9 mouse cellular contexts compared by ENCODE assay signal in genomic region chr9:67260835-67261599, GRCm38 (mm10).
A peak's percentile ranks its signal among the peaks of the same experiment; 100 is the strongest.
DNase-seq lines count a peak whose midpoint lies in the region; ATAC-seq lines count a peak whose summit lies in the region.
"Had no signal": no experiment of that assay in that cellular context is flagged by ENCODE, and none has a peak within 500 bp of the region (broad histone marks: within the 10 kb centered on the region; RNA-seq: fewer than 3 reads in every experiment).

No protein-coding gene starts in this region.

- H3K4me2 ChIP-seq in hindbrain, embryonic 12.5 days (replicated peaks), result no peak overlapping the region
- peak overlapping the region; percentile 34 for H3K4me2 ChIP-seq in heart, embryonic 14.5 days (ENCODE audit: low read length)
- H3K4me2 ChIP-seq in limb, embryonic 12.5 days, result no peak overlapping the region
- no peak overlapping the region for H3K4me2 ChIP-seq in stomach, embryonic 14.5 days (replicated peaks; ENCODE audit: low read depth, low read length)

- H3K9ac ChIP-seq in hindbrain, embryonic 12.5 days, result no peak overlapping the region
- peak overlapping the region; percentile 36; the same call in 1 of the 2 replicates for H3K9ac ChIP-seq in heart, embryonic 14.5 days (ENCODE audit: low read length)
- no peak overlapping the region for H3K9ac ChIP-seq in limb, embryonic 12.5 days (replicated peaks)
- no peak overlapping the region for H3K9ac ChIP-seq in stomach, embryonic 14.5 days (replicated peaks; ENCODE audit: low read depth, low read length)

- H3K4me1 ChIP-seq in hindbrain, embryonic 10.5 days (replicated peaks), result peaks cover 22% of the 10 kb centered on the region
- H3K4me1 ChIP-seq in hindbrain, embryonic 12.5 days, result peaks cover 8% of the 10 kb centered on the region
- H3K4me1 ChIP-seq in heart, embryonic 14.5 days (ENCODE audit: control insufficient read depth in 2 of 2, insufficient read depth in 2 of 2, low read length in 2 of 2), result peaks cover 18 to 40% of the 10 kb centered on the region in 2 experiments
- H3K4me1 ChIP-seq in limb, embryonic 12.5 days (replicated peaks), result peaks cover 24% of the 10 kb centered on the region
- H3K4me1 ChIP-seq in stomach, embryonic 14.5 days (ENCODE audit: control insufficient read depth, insufficient read depth, low read length), result peaks cover 7% of the 10 kb centered on the region; the same call in 1 of the 2 replicates

- DNase-seq in hindbrain, embryonic 10.5 days (ENCODE audit: low spot score), result no peak
- no peak for DNase-seq in ovary, postnatal 10 days (ENCODE audit: low spot score)
- DNase-seq in adipocyte (ENCODE audit: low spot score), result no peak
- no peak for DNase-seq in cerebellum, adult 18-20 months

- H3K27me3 ChIP-seq in hindbrain, embryonic 10.5 days (ENCODE audit: insufficient read depth, poor library complexity, severe bottlenecking), result no peaks in the 10 kb centered on the region
- H3K27me3 ChIP-seq in hindbrain, embryonic 12.5 days, result no peaks in the 10 kb centered on the region
- H3K27me3 ChIP-seq in heart, embryonic 14.5 days (ENCODE audit: control insufficient read depth, insufficient read depth, low read length), result no peaks in the 10 kb centered on the region
- H3K27me3 ChIP-seq in limb, embryonic 12.5 days, result no peaks in the 10 kb centered on the region
- no peaks in the 10 kb centered on the region for H3K27me3 ChIP-seq in stomach, embryonic 14.5 days (ENCODE audit: control insufficient read depth, insufficient read depth, low read length)

- H3K36me3 ChIP-seq in hindbrain, embryonic 10.5 days, result peaks cover 21% of the 10 kb centered on the region
- H3K36me3 ChIP-seq in hindbrain, embryonic 12.5 days, result no peaks in the 10 kb centered on the region
- peaks cover 62% of the 10 kb centered on the region for H3K36me3 ChIP-seq in heart, embryonic 14.5 days (ENCODE audit: control insufficient read depth, insufficient read depth, low read length)
- H3K36me3 ChIP-seq in limb, embryonic 12.5 days, result peaks cover 20% of the 10 kb centered on the region; the same call in 1 of the 2 replicates
- peaks cover 5% of the 10 kb centered on the region; the same call in 1 of the 2 replicates for H3K36me3 ChIP-seq in stomach, embryonic 14.5 days (ENCODE audit: control insufficient read depth, insufficient read depth, low read length)

- H3K27ac ChIP-seq in hindbrain, embryonic 10.5 days, result peak overlapping the region; percentile 68
- H3K27ac ChIP-seq in hindbrain, embryonic 12.5 days, result no peak overlapping the region
- H3K27ac ChIP-seq in heart, embryonic 14.5 days (replicated peaks in 1 of 2; ENCODE audit: control insufficient read depth in 1 of 2, insufficient read depth in 1 of 2, low read depth in 2 of 2, low read length in 2 of 2), result peak overlapping the region; percentile 42 to 76
- peak overlapping the region; percentile 78; the same call in 1 of the 2 replicates for H3K27ac ChIP-seq in limb, embryonic 12.5 days
- no peak overlapping the region; the same call in 1 of the 2 replicates for H3K27ac ChIP-seq in stomach, embryonic 14.5 days (ENCODE audit: low read length)

- ATAC-seq in hindbrain, embryonic 12.5 days (ENCODE audit: low FRiP score), result no peak
- 0 out of 2 replicates have a peak, but pooled peaks have one; percentile 13 for ATAC-seq in heart, embryonic 14.5 days (ENCODE audit: insufficient number of reproducible peaks, insufficient read depth, low FRiP score, low read depth)
- ATAC-seq in limb, embryonic 12.5 days (ENCODE audit: insufficient number of reproducible peaks, insufficient read depth, low FRiP score, low TSS enrichment, low read depth), result 0 out of 2 replicates have a peak, but pooled peaks have one; percentile 17
- ATAC-seq in stomach, embryonic 14.5 days (ENCODE audit: insufficient number of reproducible peaks, insufficient read depth, low FRiP score, low read depth), result peak; percentile 71

- H3K9me3 ChIP-seq in hindbrain, embryonic 10.5 days, result no peaks in the 10 kb centered on the region
- H3K9me3 ChIP-seq in hindbrain, embryonic 12.5 days (replicated peaks), result no peaks in the 10 kb centered on the region
- H3K9me3 ChIP-seq in heart, embryonic 14.5 days (ENCODE audit: control insufficient read depth, low read length), result no peaks in the 10 kb centered on the region
- H3K9me3 ChIP-seq in limb, embryonic 12.5 days, result no peaks in the 10 kb centered on the region
- no peaks in the 10 kb centered on the region for H3K9me3 ChIP-seq in stomach, embryonic 14.5 days (ENCODE audit: control insufficient read depth, low read depth, low read length)

- no peak overlapping the region for H3K4me3 ChIP-seq in hindbrain, embryonic 10.5 days
- H3K4me3 ChIP-seq in hindbrain, embryonic 12.5 days, result no peak overlapping the region
- no peak overlapping the region for H3K4me3 ChIP-seq in heart, embryonic 14.5 days (ENCODE audit: control insufficient read depth in 1 of 2, insufficient read depth in 1 of 2, low read depth in 1 of 2, low read length in 2 of 2)
- H3K4me3 ChIP-seq in limb, embryonic 12.5 days (replicated peaks), result no peak overlapping the region
- H3K4me3 ChIP-seq in stomach, embryonic 14.5 days (ENCODE audit: low read depth, low read length), result no peak overlapping the region
- H3K4me3 ChIP-seq: myocyte had no signal

- WGBS in hindbrain, embryonic 10.5 days, result 27% methylated on average over 13 of the region's 13 CpGs
- 30% methylated on average over 13 of the region's 13 CpGs for WGBS in hindbrain, embryonic 12.5 days
- WGBS in heart, embryonic 14.5 days, result 36% methylated on average over 13 of the region's 13 CpGs
- 47% methylated on average over 13 of the region's 13 CpGs for WGBS in limb, embryonic 12.5 days
- WGBS in stomach, embryonic 14.5 days, result 41% methylated on average over 13 of the region's 13 CpGs

Comparison
In these comparisons a context has a peak if more than half of its experiments do, and no peak if none do; other contexts are left out.
1. H3K27ac ChIP-seq: peak in hindbrain, embryonic 10.5 days (single experiment), heart, embryonic 14.5 days (2 of 2) and limb, embryonic 12.5 days (single experiment); none in hindbrain, embryonic 12.5 days (single experiment) and stomach, embryonic 14.5 days (single experiment).